Mouse (Mus musculus) hindbrain, embryonic 12.5 days (tissue): ENCODE measurements at regions not wholly inside any gene's neighbourhood (a gene's known extent, or its start where the extent isn't known, plus 50 kb on each side); places are given as distances from the start of the nearest gene placed in this dataset.

Experiments
- ATAC-seq: fragments of 200-750 bp; cut with Nextera tagmentation; 2 replicates; pipeline ENCODE4 v1.8.0; 2017; ENCODE audit warnings: moderate TSS enrichment; ENCODE audit not compliant: low FRiP score
- H3K27ac ChIP-seq: fragments of 300-500 bp; sonication (generic); 2 replicates; pipeline ENCODE4 v1.5.1; 2016; ENCODE audit warnings: mild to moderate bottlenecking
- H3K27me3 ChIP-seq: fragments of 300-500 bp; sonication (generic); 2 replicates; pipeline ENCODE4 v1.6.1; 2016; ENCODE audit warnings: mild to moderate bottlenecking
- H3K36me3 ChIP-seq: fragments of 300-500 bp; sonication (generic); 2 replicates; pipeline ENCODE4 v1.6.1; 2016; ENCODE audit warnings: mild to moderate bottlenecking
- H3K4me1 ChIP-seq: fragments of 300-500 bp; sonication (generic); 2 replicates; pipeline ENCODE4 v1.6.1; 2016
- H3K4me2 ChIP-seq: fragments of 300-500 bp; sonication (generic); replicated peaks from 2 replicates; pipeline ENCODE4 v1.6.1; 2016; ENCODE audit warnings: mild to moderate bottlenecking
- H3K4me3 ChIP-seq: fragments of 300-500 bp; sonication (generic); 2 replicates; pipeline ENCODE4 v1.5.1; 2016; ENCODE audit warnings: mild to moderate bottlenecking
- H3K9ac ChIP-seq: fragments of 300-500 bp; sonication (generic); 2 replicates; pipeline ENCODE4 v1.6.1; 2016; ENCODE audit warnings: mild to moderate bottlenecking, moderate library complexity
- H3K9me3 ChIP-seq: fragments of 300-500 bp; sonication (generic); replicated peaks from 2 replicates; pipeline ENCODE4 v1.6.1; 2016; ENCODE audit warnings: mild to moderate bottlenecking
- WGBS: fragments of 180-500 bp; shearing (Covaris S2); methylation state at CpG from one replicate; pipeline ENCODE4 v1.1.7; 2016; 5-methylcytosine and 5-hydroxymethylcytosine counted together

GRCm38 (mm10) chr8:115856816-115857215, 149.2 kb upstream of the Maf start:
- H3K27ac ChIP-seq, result no peak overlapping the region
- 93% methylated on average over 10 of the region's 10 CpGs for WGBS

DNA sequence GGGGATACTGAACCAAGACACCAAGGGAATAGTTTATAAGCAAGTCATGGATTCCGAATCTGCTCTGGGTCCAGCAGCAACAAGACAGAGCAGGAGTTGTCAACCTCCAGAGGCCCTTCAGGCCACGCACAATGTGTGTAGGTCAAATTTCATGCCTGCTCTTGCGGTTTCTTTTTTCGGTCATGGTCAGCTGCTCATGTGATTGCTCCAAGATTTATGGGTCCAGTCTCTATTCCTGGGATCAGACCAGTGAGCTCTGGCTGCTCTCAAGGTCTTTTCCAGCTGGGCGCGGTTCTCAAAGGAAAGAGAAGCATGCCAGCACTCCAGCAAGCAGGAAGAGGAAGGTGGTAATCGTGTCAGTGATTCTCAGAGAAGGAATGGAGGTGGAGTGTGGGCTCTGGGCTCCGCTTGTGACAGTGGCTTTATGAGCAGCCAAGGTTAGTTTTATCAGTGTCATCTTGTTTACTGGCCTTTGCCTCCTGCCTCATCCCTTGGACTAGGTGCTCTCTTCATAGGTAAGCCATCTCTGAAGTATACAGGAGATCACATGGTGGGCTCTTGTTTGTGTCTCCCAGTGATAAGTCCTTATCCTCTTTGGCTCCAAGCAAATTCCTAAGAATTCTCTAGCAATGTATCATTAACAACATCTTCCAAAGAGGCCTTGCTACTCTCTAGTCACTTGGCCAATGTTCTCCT, 148.5 kb upstream of the Maf start:
- ATAC-seq, result no peak
- H3K9ac ChIP-seq, result no peak overlapping the region
- no peak overlapping the region for H3K4me3 ChIP-seq
- H3K27ac ChIP-seq, result no peak overlapping the region
- WGBS, result 88% methylated on average over 8 of the region's 8 CpGs
- H3K4me1 ChIP-seq, result no peaks in the 10 kb centered on the region
- no peaks in the 10 kb centered on the region for H3K36me3 ChIP-seq
- H3K27me3 ChIP-seq, result no peaks in the 10 kb centered on the region
- no peak overlapping the region for H3K4me2 ChIP-seq
- H3K9me3 ChIP-seq, result no peaks in the 10 kb centered on the region

More at GRCm38 (mm10) chr8:115856816-115857215, 149.2 kb upstream of the Maf start:
- no peak for ATAC-seq
- no peak overlapping the region for H3K9ac ChIP-seq
- no peak overlapping the region for H3K4me3 ChIP-seq
- no peaks in the 10 kb centered on the region for H3K9me3 ChIP-seq
- H3K27me3 ChIP-seq, result no peaks in the 10 kb centered on the region
- H3K4me2 ChIP-seq, result no peak overlapping the region
- no peaks in the 10 kb centered on the region for H3K36me3 ChIP-seq
- no peaks in the 10 kb centered on the region for H3K4me1 ChIP-seq

DNA sequence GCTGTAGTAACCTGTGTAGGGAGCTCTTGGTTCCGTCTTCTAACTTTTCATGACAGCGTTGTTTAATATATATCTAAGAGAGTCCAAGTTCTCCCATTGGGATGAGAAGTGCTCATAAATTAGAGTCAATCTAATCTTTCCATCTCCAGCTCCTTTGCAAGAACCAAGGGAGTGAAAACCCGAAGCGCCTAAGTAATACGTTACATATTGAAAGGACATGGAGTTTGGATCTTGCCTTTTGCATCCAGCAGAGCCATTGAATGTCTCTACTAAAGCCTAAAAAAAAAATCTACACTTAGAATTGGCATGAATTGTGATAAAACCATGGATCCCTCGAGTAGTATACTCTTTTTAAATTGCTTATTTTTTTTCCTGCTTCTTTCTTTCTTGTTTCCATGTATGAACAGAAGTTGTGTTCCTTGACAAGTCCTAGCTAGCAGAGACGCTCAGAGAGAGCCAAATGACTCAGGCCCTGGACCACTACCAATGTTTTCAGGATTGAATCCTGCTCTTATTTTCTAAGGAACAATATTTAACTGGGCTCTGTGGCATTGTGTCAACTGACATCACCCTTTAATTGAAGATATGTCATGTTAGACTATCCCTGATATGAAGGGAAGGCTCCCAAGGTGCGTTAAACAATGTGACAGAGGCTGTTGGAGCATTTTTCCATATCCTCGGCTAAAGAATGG, 146.8 kb upstream of the Maf start:
- no peak overlapping the region for H3K4me2 ChIP-seq
- 87% methylated on average over 9 of the region's 9 CpGs for WGBS
- no peak overlapping the region for H3K27ac ChIP-seq
- no peaks in the 10 kb centered on the region for H3K27me3 ChIP-seq
- H3K9ac ChIP-seq, result no peak overlapping the region
- H3K4me3 ChIP-seq, result no peak overlapping the region
- no peaks in the 10 kb centered on the region for H3K4me1 ChIP-seq
- no peaks in the 10 kb centered on the region for H3K9me3 ChIP-seq
- H3K36me3 ChIP-seq, result no peaks in the 10 kb centered on the region
- no peak for ATAC-seq

DNA sequence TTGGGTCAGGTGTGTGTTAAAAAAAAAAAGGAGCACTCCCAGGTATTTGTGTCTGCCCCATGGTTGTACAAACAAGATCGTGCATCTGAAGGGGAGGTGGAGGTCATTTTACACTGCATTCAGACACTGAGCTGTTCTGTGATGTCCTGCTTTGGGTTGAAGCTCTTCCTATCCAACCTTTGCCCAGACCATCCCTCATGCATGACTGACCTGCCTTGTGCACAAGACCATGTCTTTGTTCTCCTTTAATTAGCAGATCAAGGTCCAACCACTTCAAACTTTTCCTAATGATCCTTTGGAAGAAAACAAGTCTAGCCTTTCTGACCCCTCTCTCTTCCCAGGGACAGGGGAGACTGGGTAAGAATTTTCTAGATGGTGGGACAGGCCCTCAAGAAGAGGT, 143.0 kb upstream of the Maf start:
- Histone ChIP-seq H3K36me3 (no peaks in the 10 kb centered on the region), H3K27ac (no peak overlapping the region), H3K9ac (no peak overlapping the region), H3K9me3 (no peaks in the 10 kb centered on the region), H3K4me3 (no peak overlapping the region), H3K4me1 (no peaks in the 10 kb centered on the region), H3K27me3 (no peaks in the 10 kb centered on the region), H3K4me2 (no peak overlapping the region)
- no peak for ATAC-seq
- WGBS, result 47% methylated on average over 1 of the region's 1 CpGs

DNA sequence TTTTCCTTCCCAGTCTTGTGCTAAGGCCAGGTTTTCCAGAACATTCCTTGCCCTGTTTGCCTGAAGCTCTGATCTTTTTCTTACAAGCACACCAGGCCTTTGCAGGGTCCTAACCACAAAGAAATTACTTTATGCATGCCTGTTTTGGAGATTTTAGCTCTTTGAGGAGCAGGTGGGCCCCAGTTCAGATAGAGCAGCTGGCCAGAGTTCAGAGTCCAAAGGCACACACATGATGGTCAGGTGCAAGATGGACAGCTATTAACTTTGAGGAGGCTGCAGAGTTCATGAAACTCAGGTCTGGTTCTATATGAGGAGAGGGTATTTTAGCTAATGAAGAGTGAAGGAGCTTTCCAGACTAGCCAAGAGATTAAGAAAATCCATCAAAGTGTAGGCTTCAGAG, 125.8 kb upstream of the Maf start:
- no peaks in the 10 kb centered on the region for H3K36me3 ChIP-seq
- no peak for ATAC-seq

GRCm38 (mm10) chr8:115831675-115832074, 124.1 kb upstream of the Maf start:
- no peak overlapping the region for H3K9ac ChIP-seq
- no peak for ATAC-seq
- no peaks in the 10 kb centered on the region for H3K9me3 ChIP-seq
- no peak overlapping the region for H3K4me3 ChIP-seq
- no peak overlapping the region for H3K4me2 ChIP-seq
- H3K27ac ChIP-seq, result no peak overlapping the region
- no peaks in the 10 kb centered on the region for H3K36me3 ChIP-seq
- WGBS, result 41% methylated on average over 1 of the region's 1 CpGs
- no peaks in the 10 kb centered on the region for H3K4me1 ChIP-seq
- H3K27me3 ChIP-seq, result no peaks in the 10 kb centered on the region; the same call in 1 of the 2 replicates

More for the DNA sequence above, 125.8 kb upstream of the Maf start:
- Histone ChIP-seq H3K4me1 (no peaks in the 10 kb centered on the region), H3K27ac (no peak overlapping the region), H3K27me3 (no peaks in the 10 kb centered on the region; the same call in 1 of the 2 replicates), H3K4me2 (no peak overlapping the region), H3K4me3 (no peak overlapping the region), H3K9me3 (no peaks in the 10 kb centered on the region), H3K9ac (no peak overlapping the region)

DNA sequence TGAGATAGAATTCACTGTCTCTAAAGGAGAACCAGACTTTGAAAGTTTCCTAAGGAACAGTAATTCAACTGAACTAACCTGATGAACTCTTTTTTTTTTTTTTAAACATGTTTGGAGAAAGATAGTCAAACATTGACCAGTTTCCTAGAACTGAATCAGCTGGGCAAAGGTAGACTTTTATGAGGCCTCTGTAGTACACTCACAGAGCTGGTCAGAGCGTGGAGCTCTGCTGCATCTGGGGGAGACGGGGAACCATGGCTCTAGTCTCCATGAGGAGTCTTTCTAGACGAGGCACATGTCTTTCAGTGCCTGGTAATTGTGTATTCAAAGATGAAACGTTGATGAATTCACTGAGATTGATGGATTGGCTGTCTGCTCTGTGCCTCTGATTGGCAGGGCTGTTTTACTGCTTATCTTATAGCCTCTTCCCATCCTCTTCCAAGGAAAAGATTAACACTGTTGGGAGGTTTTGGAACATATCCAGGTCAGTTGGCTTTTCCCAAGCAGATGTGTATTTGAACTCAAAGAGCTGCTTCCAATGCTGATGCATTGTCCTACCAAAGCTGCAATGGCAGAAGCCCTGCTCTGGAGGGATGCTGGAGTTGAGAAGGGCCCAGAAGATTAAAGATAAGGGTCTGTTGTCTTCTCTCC, 122.5 kb upstream of the Maf start:
- Histone ChIP-seq H3K9me3 (no peaks in the 10 kb centered on the region), H3K27ac (no peak overlapping the region), H3K27me3 (no peaks in the 10 kb centered on the region; the same call in 1 of the 2 replicates), H3K9ac (no peak overlapping the region), H3K4me3 (no peak overlapping the region), H3K36me3 (no peaks in the 10 kb centered on the region), H3K4me1 (no peaks in the 10 kb centered on the region), H3K4me2 (no peak overlapping the region)
- ATAC-seq, result no peak
- 66% methylated on average over 4 of the region's 4 CpGs for WGBS

DNA sequence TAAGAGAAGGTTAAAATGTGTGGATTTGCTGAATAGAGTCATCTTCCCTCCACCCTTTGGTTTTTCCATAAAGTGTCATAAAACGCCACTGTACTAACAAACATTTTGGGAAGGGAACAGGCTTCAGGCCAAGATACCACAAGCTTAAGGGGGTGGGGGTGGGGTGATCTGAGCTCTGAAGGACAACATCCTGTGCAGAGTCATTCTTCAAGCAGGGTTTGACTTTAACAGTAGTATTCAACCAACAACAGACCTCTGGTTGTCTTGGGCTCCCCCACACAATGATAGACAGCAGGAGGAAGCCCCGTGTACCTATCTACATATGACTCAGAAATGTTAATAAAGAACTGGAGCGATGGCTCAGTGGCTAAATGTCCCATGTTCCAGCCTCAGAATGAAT, 118.9 kb upstream of the Maf start:
- Histone ChIP-seq H3K9me3 (no peaks in the 10 kb centered on the region), H3K27ac (no peak overlapping the region), H3K27me3 (no peaks in the 10 kb centered on the region; the same call in 1 of the 2 replicates), H3K4me3 (no peak overlapping the region), H3K4me2 (no peak overlapping the region), H3K4me1 (no peaks in the 10 kb centered on the region), H3K9ac (no peak overlapping the region), H3K36me3 (no peaks in the 10 kb centered on the region)
- 84% methylated on average over 3 of the region's 3 CpGs for WGBS
- no peak for ATAC-seq

GRCm38 (mm10) chr8:115825899-115826502, 118.4 kb upstream of the Maf start:
- ATAC-seq, result no peak

DNA sequence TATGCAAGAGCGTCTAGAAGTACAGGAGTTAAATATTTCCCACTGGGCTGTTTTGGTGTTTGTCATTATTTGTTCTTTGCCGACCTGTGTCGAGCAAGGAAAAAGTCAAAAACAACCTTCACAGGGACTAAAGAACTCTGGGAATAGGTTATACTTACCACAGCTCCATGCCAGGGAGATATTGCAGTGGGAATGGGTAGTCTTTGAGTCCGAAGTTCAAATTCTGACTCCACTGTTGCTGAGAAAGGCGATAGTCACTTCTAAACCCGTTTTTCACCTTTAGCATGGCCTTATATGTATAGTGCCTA, 116.8 kb upstream of the Maf start:
- no peaks in the 10 kb centered on the region for H3K4me1 ChIP-seq
- no peaks in the 10 kb centered on the region for H3K9me3 ChIP-seq
- H3K4me3 ChIP-seq, result no peak overlapping the region
- 83% methylated on average over 6 of the region's 6 CpGs for WGBS
- H3K9ac ChIP-seq, result no peak overlapping the region
- H3K36me3 ChIP-seq, result no peaks in the 10 kb centered on the region
- ATAC-seq, result no peak
- H3K27ac ChIP-seq, result no peak overlapping the region
- H3K4me2 ChIP-seq, result no peak overlapping the region
- H3K27me3 ChIP-seq, result no peaks in the 10 kb centered on the region; the same call in 1 of the 2 replicates

More at GRCm38 (mm10) chr8:115825899-115826502, 118.4 kb upstream of the Maf start:
- 74% methylated on average over 5 of the region's 5 CpGs for WGBS
- no peak overlapping the region for H3K4me2 ChIP-seq
- no peaks in the 10 kb centered on the region for H3K36me3 ChIP-seq
- no peaks in the 10 kb centered on the region; the same call in 1 of the 2 replicates for H3K27me3 ChIP-seq
- H3K4me1 ChIP-seq, result no peaks in the 10 kb centered on the region
- H3K27ac ChIP-seq, result no peak overlapping the region
- H3K4me3 ChIP-seq, result no peak overlapping the region
- no peaks in the 10 kb centered on the region for H3K9me3 ChIP-seq
- no peak overlapping the region for H3K9ac ChIP-seq

- Histone ChIP-seq H3K36me3 (no peaks in the 10 kb centered on the region), H3K27me3 (no peaks in the 10 kb centered on the region), H3K9me3 (no peaks in the 10 kb centered on the region), H3K4me3 (no peak overlapping the region), H3K4me2 (no peak overlapping the region), H3K27ac (no peak overlapping the region), H3K9ac (no peak overlapping the region), H3K4me1 (no peaks in the 10 kb centered on the region)
- ATAC-seq, result no peak
- 72% methylated on average over 8 of the region's 8 CpGs for WGBS
Measured at GRCm38 (mm10) chr8:115823673-115824477, 116.3 kb upstream of the Maf start.

- H3K9me3 ChIP-seq, result no peaks in the 10 kb centered on the region
- no peak overlapping the region for H3K4me2 ChIP-seq
- H3K4me1 ChIP-seq, result no peaks in the 10 kb centered on the region
- no peaks in the 10 kb centered on the region for H3K27me3 ChIP-seq
- H3K36me3 ChIP-seq, result no peaks in the 10 kb centered on the region
- ATAC-seq, result no peak
- 82% methylated on average over 4 of the region's 4 CpGs for WGBS
- no peak overlapping the region for H3K9ac ChIP-seq
- H3K4me3 ChIP-seq, result no peak overlapping the region
- H3K27ac ChIP-seq, result no peak overlapping the region
Measured at GRCm38 (mm10) chr8:115813426-115813825, 105.8 kb upstream of the Maf start.
